Mouse (Mus musculus) T-helper 1 cell (primary cell): ENCODE measurements around the gene Chst3.
"Not testable (repeated sequence)": the region's sequence is repeated elsewhere in the genome, so short reads cannot be mapped to it uniquely, and the experiment has no call there.

Source experiments
- in situ Hi-C: fragments of 300-600 bp; cut with MboI, MseI; formaldehyde crosslinking; loops from one replicate; pipeline ENCODE4 v1.15.1; 2025; ENCODE audit warnings: high pct_unique_total_duplicates

Chst3 gene

DNA sequence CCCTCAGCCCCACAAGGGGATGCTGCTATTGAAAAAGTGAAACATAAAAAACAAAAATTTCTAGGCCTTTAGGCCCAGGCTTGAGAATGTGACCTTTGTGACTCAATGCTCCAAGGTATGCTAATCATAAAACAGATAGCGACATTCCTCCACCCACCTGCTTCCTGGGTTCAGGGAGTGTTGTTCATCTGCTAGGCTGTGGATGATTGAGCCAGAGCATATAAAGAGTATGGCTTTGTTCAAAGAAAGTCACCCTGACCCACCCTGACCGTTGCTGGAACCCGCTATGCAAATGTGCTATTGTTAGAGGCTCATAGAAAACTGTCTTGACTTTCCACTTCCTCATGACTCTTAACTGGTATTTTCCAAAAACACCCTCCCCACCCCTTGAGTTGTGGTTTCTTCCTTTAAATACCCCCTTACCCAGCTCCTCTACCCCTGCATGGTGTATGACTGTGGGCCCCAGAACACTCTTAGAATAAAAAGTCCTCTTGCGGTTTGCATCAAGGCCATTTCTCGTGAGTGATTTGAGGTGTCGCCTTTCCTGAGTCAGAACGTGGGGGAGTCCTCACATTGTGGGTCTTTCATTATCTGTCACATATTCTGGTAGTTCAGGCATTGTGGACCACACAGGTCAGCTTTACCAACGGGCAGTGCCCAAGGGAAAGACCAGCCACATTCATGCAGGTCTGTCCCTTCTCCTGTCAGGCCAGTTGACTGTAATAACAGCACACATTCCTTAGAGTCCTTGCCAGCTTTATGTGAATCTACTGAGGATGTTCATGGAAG lies 56.7 kb downstream of the Chst3 start:
- in situ Hi-C loops = not testable (repeated sequence)

DNA sequence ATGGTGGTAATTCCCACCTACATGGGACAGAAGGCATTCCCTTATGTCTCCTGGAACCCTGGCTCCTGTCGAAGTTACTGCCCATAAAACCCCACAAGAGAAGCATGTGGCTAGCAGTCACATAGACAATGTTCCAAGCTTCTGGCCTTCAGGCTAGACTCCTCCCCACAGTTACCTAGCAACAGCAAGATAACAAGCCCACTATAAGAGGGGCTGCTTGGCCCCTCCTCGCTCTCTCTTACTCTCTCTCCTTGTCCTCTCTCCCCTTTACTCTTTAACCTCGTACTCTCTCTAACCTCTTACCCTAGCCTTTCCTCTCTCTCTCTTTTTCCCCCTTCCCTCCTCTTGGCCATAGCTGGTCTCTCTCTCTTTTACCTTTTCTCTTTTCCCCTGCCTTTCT lies 57.7 kb downstream of the Chst3 start:
- in situ Hi-C loops = not testable (repeated sequence)

DNA sequence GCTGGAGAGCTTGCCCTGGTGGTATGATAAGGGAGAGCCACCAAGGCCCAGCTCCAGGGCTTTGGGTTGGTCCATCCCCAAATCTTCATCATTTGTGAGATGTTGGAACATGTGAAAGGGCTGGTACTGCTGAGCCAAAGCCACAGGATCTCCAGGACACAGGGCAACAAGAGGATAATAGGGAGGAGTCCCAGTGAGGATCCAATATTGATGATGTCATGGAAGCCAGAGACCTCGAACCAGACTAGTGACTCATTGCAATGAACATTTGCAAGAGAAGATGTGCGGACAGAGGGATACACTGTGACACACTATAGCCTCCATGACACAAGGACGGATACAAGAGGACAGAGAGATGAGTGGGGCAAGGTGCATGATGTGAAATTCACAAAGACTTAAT lies 60.9 kb downstream of the Chst3 start:
- in situ Hi-C loops = no loop called here

DNA sequence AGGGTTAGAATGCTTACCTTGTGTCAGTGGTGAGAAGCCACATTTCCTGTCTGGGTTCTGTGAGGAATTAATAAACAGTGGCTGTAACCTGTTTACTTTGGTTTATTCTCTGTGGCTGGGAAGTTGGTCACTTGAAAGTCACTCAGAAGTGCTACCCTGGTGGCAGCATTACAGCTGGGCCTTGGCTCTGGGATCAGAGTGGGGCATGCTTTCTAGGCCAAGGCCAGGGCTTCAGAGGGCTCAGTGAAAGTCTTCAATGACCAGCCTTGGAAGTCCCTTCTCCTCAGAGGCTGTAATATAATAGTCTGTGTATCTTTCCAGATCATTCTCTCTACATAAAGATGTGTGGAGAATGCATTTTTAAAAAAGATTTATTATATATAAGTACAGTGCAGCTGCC lies 63.0 kb downstream of the Chst3 start:
- in situ Hi-C loops = no loop called here

DNA sequence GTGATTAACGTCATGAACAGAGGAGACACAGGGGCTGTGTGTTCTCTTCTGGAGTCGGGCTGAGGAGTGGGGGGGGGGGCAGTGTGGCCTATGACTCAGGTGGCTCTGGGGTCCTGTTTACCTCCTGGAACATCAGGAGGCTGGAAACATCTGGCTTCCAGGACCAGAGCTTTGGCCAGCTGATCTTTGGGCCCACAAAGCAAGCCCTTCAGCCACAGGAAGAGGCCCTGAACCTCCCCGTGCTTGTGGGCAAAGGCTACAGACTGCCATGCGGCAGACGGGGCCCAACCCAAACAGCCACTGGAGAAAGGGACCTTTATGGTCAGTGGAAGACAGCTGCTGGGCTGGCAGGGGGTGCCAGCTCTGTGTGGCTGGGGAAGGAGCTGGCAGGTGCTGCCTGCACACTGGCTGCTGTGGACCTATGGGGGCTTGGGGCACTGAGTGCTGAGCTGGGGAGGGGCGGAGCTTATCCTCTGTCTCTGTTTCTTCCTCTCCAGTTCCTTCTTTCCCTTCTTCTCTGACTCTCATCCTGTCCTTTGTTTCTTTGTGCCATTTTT lies 67.9 kb downstream of the Chst3 start:
- in situ Hi-C loops = loop anchor here (5.0 kb wide), 1 partner anchor 81 kb away; no protein-coding TSS in a partner anchor

DNA sequence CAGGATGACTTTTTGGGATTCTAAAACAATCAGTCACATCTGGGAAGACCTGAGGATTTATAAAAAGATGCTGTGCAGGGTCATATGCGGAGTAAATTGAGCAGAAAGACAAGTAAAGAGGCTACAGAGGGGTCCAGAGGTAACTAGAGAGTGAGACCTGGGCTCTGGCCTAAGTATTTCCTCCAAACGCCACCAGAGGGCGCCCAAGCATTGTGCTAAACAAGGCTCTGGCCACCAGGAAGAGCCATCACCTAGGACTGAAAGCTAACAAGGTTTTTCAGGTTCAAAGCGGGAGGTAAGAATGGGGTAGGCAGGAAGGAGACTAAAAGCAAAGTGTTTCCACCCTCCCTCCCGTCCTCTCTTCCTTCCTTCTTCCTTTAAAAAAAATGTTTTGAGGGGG lies 71.0 kb downstream of the Chst3 start:
- in situ Hi-C loops = no loop called here

DNA sequence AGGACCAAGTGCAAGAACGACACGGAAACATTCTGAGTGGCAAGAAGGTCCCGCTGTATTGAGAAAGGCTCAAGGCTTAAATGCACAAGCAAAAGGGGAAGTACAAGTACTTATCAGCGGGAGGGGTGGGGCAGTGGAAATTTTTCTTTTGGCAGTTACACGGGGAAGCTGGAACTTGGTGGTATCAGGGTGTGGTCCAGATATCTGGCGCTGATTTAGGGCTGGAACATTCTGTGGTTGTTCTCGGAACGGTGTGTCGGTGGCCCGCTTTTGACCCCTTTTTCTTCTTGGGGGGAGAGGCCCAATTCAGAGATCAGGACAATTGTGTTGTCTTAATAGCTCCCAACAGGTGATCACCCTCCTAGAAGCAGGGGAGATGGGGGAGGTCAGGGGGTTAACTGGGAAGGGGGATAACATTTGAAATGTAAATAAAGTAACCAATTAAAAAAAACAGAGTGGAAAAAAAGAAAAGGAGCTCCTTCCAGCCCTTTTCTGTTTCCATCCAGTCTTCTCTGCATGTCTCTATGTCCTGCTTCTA lies 71.5 kb downstream of the Chst3 start:
- in situ Hi-C loops = not testable (repeated sequence)

DNA sequence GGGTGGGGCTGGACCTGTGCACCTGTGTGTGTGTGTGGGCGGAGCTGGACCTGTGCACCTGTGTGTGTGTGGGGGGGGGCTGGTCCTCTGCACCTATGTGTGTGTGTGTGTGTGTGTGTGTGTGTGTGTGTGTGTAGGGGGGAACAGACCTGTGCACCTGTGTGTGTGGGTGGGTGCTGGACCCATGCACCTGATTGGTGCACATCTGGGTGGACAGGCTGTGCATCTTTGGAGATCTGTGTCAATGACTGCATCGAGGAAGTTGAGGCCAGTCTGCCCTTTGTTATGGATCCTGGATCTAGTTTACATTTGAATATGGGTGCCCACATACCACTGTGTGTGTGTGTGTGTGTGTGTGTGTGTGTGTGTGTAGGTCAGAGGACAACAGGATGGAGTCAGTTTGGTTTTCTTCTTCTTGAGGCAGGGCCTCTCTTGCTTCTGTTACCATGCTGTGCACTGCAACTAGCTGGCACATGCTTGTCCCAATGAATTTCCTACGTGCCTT lies 77.4 kb downstream of the Chst3 start:
- in situ Hi-C loops = no loop called here

DNA sequence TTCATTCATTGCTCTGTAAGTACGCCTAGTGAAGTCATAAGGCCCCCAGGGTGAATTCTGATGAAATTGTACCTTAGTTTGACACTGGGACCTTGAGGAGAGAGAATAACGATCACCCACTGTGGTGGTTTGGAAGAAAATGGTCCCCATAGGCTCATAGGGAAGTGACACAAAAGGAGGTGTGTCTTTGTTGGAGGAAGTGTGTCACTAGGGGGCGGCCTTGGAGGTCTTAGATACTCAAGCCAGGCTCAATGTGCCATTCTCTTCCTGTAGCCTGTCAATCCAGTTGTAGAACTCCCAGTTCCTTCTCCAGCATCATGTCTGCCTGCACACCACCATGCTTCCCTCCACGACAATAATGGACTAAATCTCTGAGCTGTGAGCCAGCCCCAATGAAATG lies 78.3 kb downstream of the Chst3 start:
- in situ Hi-C loops = no loop called here

DNA sequence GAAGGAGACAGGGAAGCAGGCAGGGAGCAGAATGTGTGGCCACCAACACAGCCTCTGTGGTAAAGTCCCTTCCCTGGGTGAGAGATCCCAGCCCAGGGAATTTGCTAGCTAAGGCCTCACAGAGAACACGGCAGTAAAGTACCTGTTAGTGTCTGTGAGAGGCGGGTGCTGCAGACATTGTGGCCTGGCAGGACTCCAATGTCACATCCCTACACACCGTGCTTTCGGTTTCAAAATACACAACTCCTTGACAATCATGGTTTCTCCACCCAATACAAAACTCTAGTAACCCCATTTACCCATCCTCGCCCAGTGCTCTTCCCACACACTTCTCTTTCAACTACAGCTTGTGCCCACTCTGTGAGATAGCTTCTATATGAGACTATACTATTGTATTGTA lies 80.4 kb downstream of the Chst3 start:
- in situ Hi-C loops = no loop called here

DNA sequence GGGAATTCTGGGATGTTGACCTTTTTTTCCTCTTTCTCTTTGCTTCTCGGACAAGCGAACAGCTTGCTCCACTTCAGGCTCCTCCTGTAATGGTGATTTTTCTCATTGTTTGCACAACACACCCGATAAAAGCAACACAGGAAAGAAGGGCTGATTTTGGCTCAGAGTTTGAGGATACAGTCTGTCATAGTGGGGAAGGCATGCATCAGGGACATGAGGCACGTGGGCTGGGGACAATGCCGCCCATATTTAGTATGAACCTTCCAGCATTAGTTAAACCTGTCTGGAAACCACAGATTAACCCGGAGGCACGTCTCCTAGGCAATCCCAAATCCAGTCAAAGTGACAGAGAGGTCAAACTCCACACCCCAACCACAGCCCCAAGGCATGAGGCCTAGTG lies 82.1 kb downstream of the Chst3 start:
- in situ Hi-C loops = no loop called here

DNA sequence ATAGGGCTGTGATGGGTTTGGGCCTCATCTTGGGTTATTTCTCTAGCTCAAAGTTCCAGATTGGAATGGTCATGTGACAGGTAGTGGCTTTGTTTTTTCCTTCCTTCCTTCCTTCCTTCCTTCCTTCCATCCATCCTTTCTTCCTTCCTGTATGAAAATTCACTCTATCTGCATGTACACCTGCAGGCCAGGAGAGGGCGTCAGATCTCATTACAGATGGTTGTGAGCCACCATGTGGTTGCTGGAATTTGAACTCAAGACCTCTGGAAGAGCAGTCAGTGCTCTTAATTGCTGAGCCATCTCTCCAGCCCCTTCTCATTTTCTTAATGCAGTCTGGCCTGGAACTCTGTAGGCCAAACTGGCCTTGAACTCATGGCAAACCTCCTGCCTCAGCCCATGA lies 83.0 kb downstream of the Chst3 start:
- in situ Hi-C loops = not testable (repeated sequence)

DNA sequence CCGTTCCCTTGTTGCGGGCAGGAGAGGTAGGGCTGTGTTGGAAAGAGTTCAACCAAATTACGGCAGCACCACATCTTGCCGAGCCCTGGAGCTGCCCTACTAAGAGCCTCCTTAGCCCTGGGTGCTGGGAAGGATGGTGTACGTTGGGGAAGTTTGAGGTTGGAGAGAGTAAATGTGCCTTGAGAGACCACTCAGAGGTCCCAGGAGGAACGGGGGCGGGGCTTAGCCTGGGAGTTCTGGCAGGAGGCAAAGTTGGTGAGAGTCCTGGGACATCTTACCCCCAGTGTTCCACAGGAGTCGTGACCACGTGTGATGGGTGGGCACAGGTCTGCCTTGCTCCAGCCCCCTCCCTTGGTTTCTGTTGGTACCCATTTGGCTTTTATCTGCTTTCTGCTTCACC lies 84.9 kb downstream of the Chst3 start:
- in situ Hi-C loops = no loop called here

DNA sequence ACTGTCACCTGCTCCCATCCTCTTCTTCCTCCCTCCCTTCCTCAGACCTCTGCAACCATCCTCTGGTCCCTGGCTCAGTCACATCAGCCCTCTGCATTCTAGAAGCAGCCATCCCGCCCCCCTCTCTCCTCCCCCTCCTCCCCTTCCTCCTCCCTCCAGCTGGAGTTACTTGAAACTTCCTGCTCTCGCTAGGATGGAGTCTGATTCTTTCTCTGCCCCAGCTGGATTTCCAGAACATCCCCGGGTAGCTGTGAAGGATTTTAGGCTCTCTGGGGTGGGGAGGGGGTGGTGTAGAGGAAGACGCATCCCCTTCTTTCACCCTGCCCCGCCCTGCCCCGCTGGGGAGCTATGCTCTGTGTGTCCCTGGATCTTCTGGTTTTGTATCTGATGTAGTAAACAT lies 85.6 kb downstream of the Chst3 start:
- in situ Hi-C loops = no loop called here
